Mouse (Mus musculus): ENCODE data around the gene Pbld1. TPM values are rescaled to one million over a fixed set of nuclear protein-coding genes. Genes with fewer than 3 reads are reported as not detected.

The Pbld1 gene
- polyA plus RNA-seq, 1 experiment from 2014 or later, result 1.2 TPM

DNA sequence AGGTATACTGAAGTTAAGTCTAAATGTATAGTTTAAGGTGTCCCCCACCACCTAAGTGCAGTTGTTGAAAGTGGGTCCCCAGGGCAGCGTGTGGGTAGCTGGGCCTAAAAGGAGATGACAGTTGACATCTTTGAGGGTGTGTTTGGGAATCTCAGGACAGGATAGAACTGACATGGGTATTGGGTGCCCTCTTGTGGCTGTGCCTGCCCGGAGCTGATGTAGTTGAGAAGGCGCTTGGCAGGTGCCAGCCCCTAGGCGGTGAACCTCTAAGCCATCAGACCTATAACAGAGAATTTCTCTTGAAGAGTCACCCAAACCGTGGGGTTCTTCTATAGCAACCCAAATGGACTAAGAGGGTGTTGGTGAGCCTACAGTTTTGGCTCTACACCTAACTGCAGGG lies 6.0 kb downstream of the Pbld1 start:
- no peaks in the 10 kb centered on the region for H3K36me3 ChIP-seq
- H3K4me1 ChIP-seq, result no peaks in the 10 kb centered on the region
- peak; percentile 81 for ATAC-seq (ENCODE audit: low FRiP score, low read depth)
- H3K9ac ChIP-seq, result no peak overlapping the region
- no peak overlapping the region for H3K4me2 ChIP-seq (replicated peaks)
- no peaks in the 10 kb centered on the region for H3K9me3 ChIP-seq
- H3K27ac ChIP-seq, result no peak overlapping the region
- H3K4me3 ChIP-seq, result no peak overlapping the region
- 11% methylated on average over 5 of the region's 5 CpGs for WGBS
- H3K27me3 ChIP-seq (replicated peaks), result no peaks in the 10 kb centered on the region

DNA sequence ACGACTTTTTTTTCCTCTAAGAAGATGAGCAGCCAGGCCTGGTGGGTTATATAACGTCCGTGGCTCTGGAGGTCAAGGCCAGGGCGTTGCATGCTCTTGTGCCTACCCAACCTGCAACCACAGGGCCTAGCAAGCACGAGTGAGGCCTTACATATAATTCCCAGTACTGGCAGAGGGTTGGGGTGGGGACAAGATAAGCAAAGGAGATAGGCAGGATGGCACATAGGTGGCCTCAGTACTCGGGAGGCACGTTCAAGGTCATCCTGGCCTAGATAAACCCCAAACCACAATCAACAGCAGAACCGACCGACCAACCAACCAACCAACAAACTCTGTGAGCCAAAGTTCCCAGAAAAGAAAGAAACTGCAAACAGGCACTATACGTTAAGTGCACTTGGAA lies 26.3 kb downstream of the Pbld1 start:
- no peak for ATAC-seq (ENCODE audit: low FRiP score, low read depth)
- Histone ChIP-seq H3K4me3 (no peak overlapping the region), H3K4me2 (replicated peaks) (no peak overlapping the region), H3K9ac (no peak overlapping the region), H3K27ac (no peak overlapping the region), H3K9me3 (no peaks in the 10 kb centered on the region), H3K27me3 (replicated peaks) (peaks cover 3% of the 10 kb centered on the region; the same call in 1 of the 2 replicates), H3K4me1 (peaks cover 11% of the 10 kb centered on the region; the same call in 1 of the 2 replicates), H3K36me3 (no peaks in the 10 kb centered on the region)
- 86% methylated on average over 10 of the region's 10 CpGs for WGBS

DNA sequence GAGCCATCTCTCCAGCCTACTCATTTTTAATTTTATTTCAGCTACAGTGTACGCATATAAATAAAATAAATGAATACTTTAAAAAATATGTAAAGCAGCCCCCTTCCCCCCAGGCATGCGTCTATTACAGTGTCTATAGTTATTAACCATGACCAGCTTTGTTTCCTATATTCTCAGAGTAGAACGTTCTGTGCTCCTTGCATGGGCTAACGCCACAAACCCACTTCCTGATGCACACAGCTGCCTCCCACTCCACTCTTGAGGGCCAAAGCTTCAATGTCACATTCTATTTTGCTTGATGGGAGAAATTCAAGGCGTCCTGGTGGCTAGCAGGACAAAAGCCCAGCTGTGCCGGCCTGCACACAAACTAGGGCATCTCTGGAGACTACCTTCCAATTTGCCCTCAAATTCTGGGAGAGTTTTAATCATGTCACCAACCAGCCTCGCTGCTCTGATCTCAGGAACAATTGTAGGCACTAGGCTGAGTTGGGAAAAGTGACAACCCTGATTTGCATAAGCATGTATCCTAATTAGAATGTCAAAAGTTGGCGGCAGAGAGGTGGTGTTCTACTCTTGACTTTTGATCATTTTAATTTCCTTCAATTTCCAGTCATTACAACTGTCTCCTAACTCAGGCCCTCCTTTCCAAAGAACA lies 29.3 kb downstream of the Pbld1 start:
- no peak for ATAC-seq (ENCODE audit: low FRiP score, low read depth)
- 29% methylated on average over 8 of the region's 8 CpGs for WGBS
- Histone ChIP-seq H3K9ac (0 out of 2 replicates have a peak overlapping the region, but pooled peaks have one; percentile 26), H3K9me3 (no peaks in the 10 kb centered on the region), H3K36me3 (no peaks in the 10 kb centered on the region), H3K27me3 (replicated peaks) (peaks cover 3% of the 10 kb centered on the region; the same call in 1 of the 2 replicates), H3K4me2 (replicated peaks) (peak overlapping the region; percentile 56), H3K4me3 (peak overlapping the region; percentile 22; the same call in 1 of the 2 replicates), H3K4me1 (peaks cover 11% of the 10 kb centered on the region; the same call in 1 of the 2 replicates), H3K27ac (no peak overlapping the region)

DNA sequence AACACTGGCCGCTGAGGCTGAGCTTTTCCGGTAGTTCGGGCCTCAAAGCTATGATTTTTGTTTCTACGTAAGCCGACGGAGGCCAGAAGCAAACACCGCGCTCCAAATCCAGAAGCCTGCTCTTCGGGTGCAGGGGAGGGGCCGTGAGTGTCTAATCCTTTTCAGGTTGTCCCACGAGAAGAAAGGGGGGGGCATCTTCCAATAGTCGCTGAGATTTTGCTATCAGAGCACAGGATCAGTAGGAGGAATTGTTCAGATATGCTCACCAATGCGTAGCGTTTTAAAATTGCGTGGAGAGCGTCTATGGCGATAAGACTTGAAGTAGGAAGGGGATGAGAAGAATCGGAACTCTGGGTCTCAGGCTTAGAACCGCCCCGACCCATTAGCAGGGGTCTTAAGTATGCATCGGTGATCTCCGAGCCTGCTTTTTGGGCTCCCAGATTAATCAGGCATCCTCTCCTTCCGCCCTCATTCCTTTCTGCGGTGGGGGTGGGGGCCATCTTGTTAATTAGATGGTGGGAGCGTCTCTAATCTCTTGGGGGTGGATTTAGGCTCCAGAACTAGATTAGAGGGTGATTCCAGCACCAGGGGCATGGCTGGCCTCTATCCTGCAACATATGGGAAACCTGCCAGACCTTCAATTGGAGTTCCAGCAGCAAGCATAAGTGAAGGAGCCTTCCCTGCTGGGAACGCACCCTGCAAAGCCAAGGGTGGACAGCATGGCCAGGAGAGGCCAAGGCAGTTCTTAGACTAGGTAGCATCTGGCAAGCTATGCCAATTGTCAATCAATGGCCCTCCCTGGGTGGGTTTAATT lies 30.0 kb downstream of the Pbld1 start:
- H3K4me3 ChIP-seq, result peak overlapping the region; percentile 22
- peak overlapping the region; percentile 26; the same call in 1 of the 2 replicates for H3K9ac ChIP-seq
- no peaks in the 10 kb centered on the region for H3K36me3 ChIP-seq
- WGBS, result 6% methylated on average over 26 of the region's 26 CpGs
- ATAC-seq (ENCODE audit: low FRiP score, low read depth), result no peak
- peak overlapping the region; percentile 56 for H3K4me2 ChIP-seq (replicated peaks)
- no peaks in the 10 kb centered on the region for H3K9me3 ChIP-seq
- no peak overlapping the region for H3K27ac ChIP-seq
- H3K4me1 ChIP-seq, result peaks cover 11% of the 10 kb centered on the region; the same call in 1 of the 2 replicates
- peaks cover 3% of the 10 kb centered on the region; the same call in 1 of the 2 replicates for H3K27me3 ChIP-seq (replicated peaks)

GRCm38 (mm10) chr10:63091915-63092314 lies 32.0 kb downstream of the Pbld1 start:
- Histone ChIP-seq H3K9ac (no peak overlapping the region), H3K27ac (no peak overlapping the region), H3K4me2 (replicated peaks) (no peak overlapping the region), H3K27me3 (replicated peaks) (peaks cover 8% of the 10 kb centered on the region; the same call in 1 of the 2 replicates), H3K36me3 (no peaks in the 10 kb centered on the region), H3K4me1 (peaks cover 11% of the 10 kb centered on the region; the same call in 1 of the 2 replicates), H3K4me3 (no peak overlapping the region), H3K9me3 (no peaks in the 10 kb centered on the region)
- no peak for ATAC-seq (ENCODE audit: low FRiP score, low read depth)
- 74% methylated on average over 7 of the region's 7 CpGs for WGBS

GRCm38 (mm10) chr10:63092616-63093550 lies 32.9 kb downstream of the Pbld1 start:
- H3K9ac ChIP-seq, result no peak overlapping the region
- H3K9me3 ChIP-seq, result no peaks in the 10 kb centered on the region
- H3K4me2 ChIP-seq (replicated peaks), result no peak overlapping the region
- H3K4me1 ChIP-seq, result peaks cover 11% of the 10 kb centered on the region; the same call in 1 of the 2 replicates
- WGBS, result 68% methylated on average over 9 of the region's 10 CpGs
- peaks cover 8% of the 10 kb centered on the region; the same call in 1 of the 2 replicates for H3K27me3 ChIP-seq (replicated peaks)
- no peak overlapping the region for H3K4me3 ChIP-seq
- no peaks in the 10 kb centered on the region for H3K36me3 ChIP-seq
- H3K27ac ChIP-seq, result no peak overlapping the region
- no peak for ATAC-seq (ENCODE audit: low FRiP score, low read depth)

DNA sequence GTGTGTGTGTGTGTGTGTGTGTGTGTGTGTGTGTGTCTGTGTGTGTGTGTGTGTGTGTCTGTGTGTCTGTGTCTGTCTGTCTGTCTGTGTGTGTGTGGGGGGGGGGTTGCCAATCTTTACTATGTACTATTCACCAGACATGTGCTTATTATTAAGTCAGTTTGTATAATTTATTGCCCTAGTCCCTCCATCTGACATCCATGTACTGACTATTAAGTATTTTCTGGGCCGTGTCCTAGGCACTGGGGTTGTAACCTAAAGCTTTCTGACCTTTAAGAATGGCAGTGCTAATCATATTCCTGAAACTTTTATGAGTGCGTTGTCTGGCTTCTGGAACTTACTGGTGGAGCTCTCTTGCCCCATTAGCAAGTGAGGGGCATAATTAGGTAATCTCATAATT lies 36.8 kb downstream of the Pbld1 start:
- no peaks in the 10 kb centered on the region for H3K9me3 ChIP-seq
- H3K27ac ChIP-seq, result no peak overlapping the region
- H3K36me3 ChIP-seq, result no peaks in the 10 kb centered on the region
- H3K27me3 ChIP-seq (replicated peaks), result peaks cover 12% of the 10 kb centered on the region
- ATAC-seq (ENCODE audit: low FRiP score, low read depth), result no peak
- H3K4me3 ChIP-seq, result no peak overlapping the region
- WGBS, result 63% methylated on average over 2 of the region's 2 CpGs
- no peak overlapping the region for H3K4me2 ChIP-seq (replicated peaks)
- H3K9ac ChIP-seq, result no peak overlapping the region
- peaks cover 4% of the 10 kb centered on the region; the same call in 1 of the 2 replicates for H3K4me1 ChIP-seq

- Histone ChIP-seq H3K9ac (no peak overlapping the region), H3K4me3 (no peak overlapping the region), H3K27ac (no peak overlapping the region), H3K36me3 (no peaks in the 10 kb centered on the region), H3K9me3 (no peaks in the 10 kb centered on the region), H3K4me2 (replicated peaks) (no peak overlapping the region), H3K4me1 (peaks cover 4% of the 10 kb centered on the region; the same call in 1 of the 2 replicates), H3K27me3 (replicated peaks) (peaks cover 12% of the 10 kb centered on the region)
- no peak for ATAC-seq (ENCODE audit: low FRiP score, low read depth)
- WGBS, result 55% methylated on average over 12 of the region's 12 CpGs
Observed at GRCm38 (mm10) chr10:63098191-63098590, 38.2 kb downstream of the Pbld1 start.

DNA sequence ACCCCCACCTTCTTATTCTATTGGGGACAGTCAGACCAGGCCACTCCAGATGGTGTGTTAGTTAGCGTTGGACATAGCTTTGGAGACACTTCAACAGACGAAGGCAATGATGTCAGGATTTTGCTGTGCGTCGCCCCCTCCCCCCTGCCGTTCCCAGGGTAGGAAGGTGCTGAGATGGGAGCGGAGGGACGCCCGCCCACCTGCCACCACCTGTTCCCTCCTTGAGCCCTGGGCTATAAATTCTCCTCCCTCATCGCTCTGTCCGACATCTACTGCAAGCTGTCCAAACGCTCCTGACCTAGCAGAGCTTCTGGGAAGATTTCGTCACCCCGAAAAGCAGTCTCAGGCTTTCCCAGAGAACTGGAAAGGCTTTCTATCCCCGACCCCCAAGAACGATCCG lies 39.6 kb downstream of the Pbld1 start, which contains the start of gene Atoh7:
Gene Atoh7, plus strand, starts transcription at position 131 of the 400 bp plus-strand sequence.
- peaks cover 12% of the 10 kb centered on the region for H3K27me3 ChIP-seq (replicated peaks)
- ATAC-seq (ENCODE audit: low FRiP score, low read depth), result 0 out of 2 replicates have a peak, but pooled peaks have one; percentile 32
- no peaks in the 10 kb centered on the region for H3K9me3 ChIP-seq
- H3K9ac ChIP-seq, result peak within 1 kb of the TSS; percentile 69
- H3K36me3 ChIP-seq, result no peaks in the 10 kb centered on the region
- WGBS, result 3% methylated on average over 16 of the region's 16 CpGs
- peak within 1 kb of the TSS; percentile 57 for H3K4me3 ChIP-seq
- peak within 1 kb of the TSS; percentile 80 for H3K4me2 ChIP-seq (replicated peaks)
- no peak within 1 kb of the TSS for H3K27ac ChIP-seq
- H3K4me1 ChIP-seq, result peaks cover 4% of the 10 kb centered on the region; the same call in 1 of the 2 replicates

DNA sequence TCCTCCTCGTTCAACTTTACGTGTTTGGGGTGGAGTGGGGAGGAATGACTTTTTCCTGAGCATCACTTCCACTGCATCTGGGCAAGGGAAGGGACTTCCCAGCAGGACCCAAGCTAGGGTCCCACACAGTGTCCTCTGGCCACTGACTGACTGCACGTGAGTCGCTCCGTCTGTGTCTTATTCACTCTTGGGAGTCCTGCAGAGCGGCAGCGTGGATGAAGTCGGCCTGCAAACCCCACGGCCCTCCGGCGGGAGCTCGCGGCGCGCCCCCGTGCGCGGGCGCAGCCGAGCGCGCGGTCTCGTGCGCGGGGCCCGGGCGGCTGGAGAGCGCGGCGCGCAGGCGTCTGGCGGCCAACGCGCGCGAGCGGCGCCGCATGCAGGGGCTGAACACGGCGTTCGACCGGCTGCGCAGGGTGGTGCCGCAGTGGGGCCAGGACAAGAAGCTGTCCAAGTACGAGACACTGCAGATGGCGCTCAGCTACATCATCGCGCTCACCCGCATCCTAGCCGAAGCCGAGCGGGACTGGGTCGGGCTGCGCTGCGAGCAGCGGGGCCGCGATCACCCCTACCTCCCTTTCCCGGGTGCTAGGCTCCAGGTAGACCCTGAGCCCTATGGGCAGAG lies 40.1 kb downstream of the Pbld1 start:
- Histone ChIP-seq H3K36me3 (no peaks in the 10 kb centered on the region), H3K4me1 (peaks cover 4% of the 10 kb centered on the region; the same call in 1 of the 2 replicates), H3K4me2 (replicated peaks) (peak overlapping the region; percentile 80), H3K27me3 (replicated peaks) (peaks cover 12% of the 10 kb centered on the region), H3K27ac (no peak overlapping the region), H3K4me3 (peak overlapping the region; percentile 57), H3K9ac (peak overlapping the region; percentile 69), H3K9me3 (no peaks in the 10 kb centered on the region)
- ATAC-seq (ENCODE audit: low FRiP score, low read depth), result peak; percentile 80
- under 1% methylated on average over 62 of the region's 62 CpGs for WGBS

DNA sequence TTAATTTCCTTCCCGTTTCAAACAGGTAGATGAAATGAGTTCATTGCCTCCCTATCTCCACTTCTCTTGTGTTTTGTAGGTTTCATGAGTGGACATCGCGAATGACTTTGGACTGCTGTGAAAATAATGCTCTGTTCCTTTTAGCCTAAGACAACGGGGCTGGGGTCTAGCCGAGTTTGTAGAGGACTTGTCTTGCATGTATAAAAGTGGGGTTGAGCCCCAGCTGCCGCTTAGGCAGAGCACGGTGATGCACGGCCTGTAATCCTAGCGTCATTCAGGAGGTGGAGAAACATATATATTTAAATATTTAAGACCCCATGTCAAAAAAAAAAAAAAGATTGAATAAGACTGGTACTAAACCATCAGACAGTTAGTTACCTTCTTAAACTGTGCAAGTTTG lies 40.7 kb downstream of the Pbld1 start:
- 9% methylated on average over 9 of the region's 9 CpGs for WGBS
- H3K9me3 ChIP-seq, result no peaks in the 10 kb centered on the region
- peak; percentile 45; the same call in 1 of the 2 replicates for ATAC-seq (ENCODE audit: low FRiP score, low read depth)
- H3K27me3 ChIP-seq (replicated peaks), result peaks cover 12% of the 10 kb centered on the region
- H3K4me1 ChIP-seq, result peaks cover 4% of the 10 kb centered on the region; the same call in 1 of the 2 replicates
- H3K27ac ChIP-seq, result no peak overlapping the region
- H3K4me2 ChIP-seq (replicated peaks), result peak overlapping the region; percentile 80
- H3K9ac ChIP-seq, result peak overlapping the region; percentile 69
- no peaks in the 10 kb centered on the region for H3K36me3 ChIP-seq
- H3K4me3 ChIP-seq, result peak overlapping the region; percentile 57

Measured in neural tube, embryonic 12.5 days (tissue).